Mouse (Mus musculus): ENCODE results near the gene B4galt1.
A peak's percentile ranks its signal among the peaks of the same experiment; 100 is the strongest.

Gene B4galt1

GRCm38 (mm10) chr4:40819151-40819550 lies 34.7 kb downstream of the B4galt1 start:
- DNase-seq (ENCODE audit: low spot score in 2 of 2) = no peak

GRCm38 (mm10) chr4:40818421-40818820 lies 35.4 kb downstream of the B4galt1 start:
- DNase-seq (ENCODE audit: low spot score in 2 of 2) = no peak

- no peak for DNase-seq (ENCODE audit: low spot score in 2 of 2)
Observed at GRCm38 (mm10) chr4:40817936-40818335, 35.9 kb downstream of the B4galt1 start.

- DNase-seq (ENCODE audit: low spot score in 2 of 2) = no peak
Observed at GRCm38 (mm10) chr4:40815775-40816372, 37.9 kb downstream of the B4galt1 start.

GRCm38 (mm10) chr4:40815120-40815519 lies 38.7 kb downstream of the B4galt1 start:
- no peak for DNase-seq (ENCODE audit: low spot score in 2 of 2)

- DNase-seq (ENCODE audit: low spot score in 2 of 2) = no peak
Observed at GRCm38 (mm10) chr4:40814359-40814758, 39.4 kb downstream of the B4galt1 start.

- no peak for DNase-seq (ENCODE audit: low spot score in 2 of 2)
Observed at GRCm38 (mm10) chr4:40812891-40813290, 40.9 kb downstream of the B4galt1 start.

- no peak for DNase-seq (ENCODE audit: low spot score in 2 of 2)
Observed at GRCm38 (mm10) chr4:40810481-40810880, 43.3 kb downstream of the B4galt1 start.

- no peak for DNase-seq (ENCODE audit: low spot score in 2 of 2)
Observed at GRCm38 (mm10) chr4:40807382-40807781, 46.4 kb downstream of the B4galt1 start.

- DNase-seq (ENCODE audit: low spot score in 2 of 2) = no peak
Observed at GRCm38 (mm10) chr4:40805401-40805800, 48.4 kb downstream of the B4galt1 start.

- no peak for DNase-seq (ENCODE audit: low spot score in 2 of 2)
Observed at GRCm38 (mm10) chr4:40802787-40803186, 51.0 kb downstream of the B4galt1 start.

- DNase-seq (ENCODE audit: low spot score in 2 of 2) = peak in 1 of 2 experiments; percentile 71
Observed at GRCm38 (mm10) chr4:40801908-40802307, 51.9 kb downstream of the B4galt1 start.

- no peak for DNase-seq (ENCODE audit: low spot score in 2 of 2)
Observed at GRCm38 (mm10) chr4:40800873-40801272, 52.9 kb downstream of the B4galt1 start.

GRCm38 (mm10) chr4:40798833-40799555 lies 54.8 kb downstream of the B4galt1 start:
- DNase-seq (ENCODE audit: low spot score in 2 of 2) = peak; percentile 30 to 46

- DNase-seq (ENCODE audit: low spot score in 2 of 2) = no peak
Observed at GRCm38 (mm10) chr4:40795761-40796160, 58.0 kb downstream of the B4galt1 start.

- DNase-seq (ENCODE audit: low spot score in 2 of 2) = no peak
Observed at GRCm38 (mm10) chr4:40794320-40794719, 59.5 kb downstream of the B4galt1 start.

- no peak for DNase-seq (ENCODE audit: low spot score in 2 of 2)
Observed at GRCm38 (mm10) chr4:40791176-40791575, 62.6 kb downstream of the B4galt1 start.

- DNase-seq (ENCODE audit: low spot score in 2 of 2) = no peak
Observed at GRCm38 (mm10) chr4:40786578-40786977, 67.2 kb downstream of the B4galt1 start.

GRCm38 (mm10) chr4:40785620-40786166 lies 68.1 kb downstream of the B4galt1 start:
- DNase-seq (ENCODE audit: low spot score in 2 of 2) = no peak

GRCm38 (mm10) chr4:40784556-40785169 lies 69.1 kb downstream of the B4galt1 start:
- DNase-seq (ENCODE audit: low spot score in 2 of 2) = peak in 1 of 2 experiments; percentile 50

- no peak for DNase-seq (ENCODE audit: low spot score in 2 of 2)
Observed at GRCm38 (mm10) chr4:40783049-40783448, 70.8 kb downstream of the B4galt1 start.

- peak in 1 of 2 experiments; percentile 33 for DNase-seq (ENCODE audit: low spot score in 2 of 2)
Observed at GRCm38 (mm10) chr4:40781797-40782495, 71.9 kb downstream of the B4galt1 start.
